Mouse (Mus musculus) forelimb bud, embryonic 11.5 days (tissue): Measurements from ENCODE around the gene Bst1.

Source experiments
- DNase-seq: peaks from one replicate; pipeline ENCODE4 v3.0.0-alpha.2; 2012; ENCODE audit warnings: low read depth, low spot score

The Bst1 gene

GRCm38 (mm10) chr5:43810427-43811062 is 8.1 kb upstream of the Bst1 start:
- DNase-seq: no peak

GRCm38 (mm10) chr5:43814536-43814935 is 4.1 kb upstream of the Bst1 start:
- no peak for DNase-seq

GRCm38 (mm10) chr5:43815769-43816168 is 2.9 kb upstream of the Bst1 start:
- DNase-seq: no peak

GRCm38 (mm10) chr5:43820785-43821184 is 2.1 kb downstream of the Bst1 start:
- no peak for DNase-seq

GRCm38 (mm10) chr5:43821538-43821937 is 2.9 kb downstream of the Bst1 start, which contains the start of gene Fbxl5:
Fbxl5 (minus strand) TSS chr5:43821638.
- DNase-seq: no peak

- no peak for DNase-seq
These were observed 3.5 kb downstream of the Bst1 start for GRCm38 (mm10) chr5:43822199-43822598.

- no peak for DNase-seq
These were observed 4.1 kb downstream of the Bst1 start for GRCm38 (mm10) chr5:43822824-43823223.

GRCm38 (mm10) chr5:43824580-43824979 is 5.9 kb downstream of the Bst1 start:
- DNase-seq: no peak

- DNase-seq: no peak
These were observed 8.2 kb downstream of the Bst1 start for GRCm38 (mm10) chr5:43826883-43827282.

GRCm38 (mm10) chr5:43827366-43827765 is 8.7 kb downstream of the Bst1 start:
- DNase-seq: no peak

GRCm38 (mm10) chr5:43836590-43836989 is 17.9 kb downstream of the Bst1 start:
- no peak for DNase-seq

GRCm38 (mm10) chr5:43837372-43837771 is 18.7 kb downstream of the Bst1 start:
- DNase-seq: peak; percentile 70

- peak; percentile 65 for DNase-seq
These were observed 22.7 kb downstream of the Bst1 start for GRCm38 (mm10) chr5:43841144-43842010.

GRCm38 (mm10) chr5:43842011-43842285 is 23.3 kb downstream of the Bst1 start:
- DNase-seq: no peak

- DNase-seq: no peak
These were observed 24.0 kb downstream of the Bst1 start for GRCm38 (mm10) chr5:43842576-43843155.

GRCm38 (mm10) chr5:43845083-43845482 is 26.4 kb downstream of the Bst1 start:
- DNase-seq: no peak

GRCm38 (mm10) chr5:43845646-43846045 is 27.0 kb downstream of the Bst1 start:
- no peak for DNase-seq

- no peak for DNase-seq
These were observed 27.5 kb downstream of the Bst1 start for GRCm38 (mm10) chr5:43846227-43846626.

GRCm38 (mm10) chr5:43847555-43847954 is 28.9 kb downstream of the Bst1 start:
- DNase-seq: no peak

GRCm38 (mm10) chr5:43848275-43848674 is 29.6 kb downstream of the Bst1 start:
- no peak for DNase-seq

- DNase-seq: no peak
These were observed 34.6 kb downstream of the Bst1 start for GRCm38 (mm10) chr5:43853096-43853867.

GRCm38 (mm10) chr5:43853868-43854488 is 35.3 kb downstream of the Bst1 start:
- no peak for DNase-seq
